Mouse (Mus musculus): Measurements from ENCODE around the gene Zan.

The Zan gene

DNA sequence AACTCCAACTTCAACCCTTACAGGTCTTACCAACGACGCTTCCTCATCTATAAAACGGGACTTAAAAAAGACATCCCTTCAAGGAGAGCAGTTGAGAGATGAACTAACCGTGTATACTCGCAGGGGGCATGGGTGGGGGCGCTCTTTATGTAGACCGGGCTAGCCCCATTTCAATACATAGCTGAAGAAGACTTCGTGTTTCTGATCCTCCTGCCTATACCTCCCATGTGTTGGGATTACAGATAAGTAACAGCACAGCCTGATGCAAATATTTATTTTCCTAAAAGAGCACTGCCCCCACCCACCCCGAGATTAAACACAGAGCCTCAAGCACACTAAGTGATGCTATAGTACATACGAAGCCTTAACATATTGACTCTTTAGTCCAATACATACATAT lies 142.5 kb downstream of the Zan start:
- DNase-seq (ENCODE audit: low read depth in 2 of 2, low spot score in 2 of 2), result no peak

DNA sequence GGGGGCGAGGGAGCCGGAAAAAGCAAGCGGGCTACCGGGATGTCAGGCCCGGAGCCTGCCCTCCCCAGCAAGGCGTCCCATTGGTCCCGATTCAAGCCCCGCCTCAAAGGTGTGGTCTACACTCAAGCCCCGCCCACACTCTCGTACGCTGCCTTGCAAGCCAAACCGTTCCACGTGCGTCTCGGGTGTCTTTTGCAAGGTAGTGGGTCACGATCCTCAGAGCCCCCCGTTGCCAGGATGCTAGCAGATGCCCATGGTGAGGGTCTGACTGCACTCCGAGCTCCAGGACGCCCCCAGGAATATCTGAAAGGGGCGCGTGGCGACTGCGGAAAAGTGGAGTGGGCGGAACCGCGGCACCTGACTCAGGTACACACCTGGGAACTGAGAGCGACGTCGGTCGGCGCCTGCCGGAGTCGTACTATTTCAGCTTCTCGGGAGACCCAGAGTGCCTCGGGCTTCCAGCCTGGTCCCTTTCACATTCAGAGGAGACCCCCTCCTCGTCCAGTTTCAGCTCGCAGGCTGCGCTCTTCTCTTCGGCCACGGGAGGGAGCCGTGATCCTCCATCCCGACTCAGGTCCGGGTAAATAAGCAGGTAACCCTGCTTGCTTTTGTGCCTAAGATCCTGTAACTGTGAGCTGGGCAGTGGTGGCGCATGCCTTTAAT lies 143.2 kb downstream of the Zan start, which contains the start of gene Slc12a9:
Gene Slc12a9, minus strand, starts transcription at position 86 of the 663 bp plus-strand sequence.
- DNase-seq (ENCODE audit: low read depth in 2 of 2, low spot score in 2 of 2), result peak; percentile 83 to 94

DNA sequence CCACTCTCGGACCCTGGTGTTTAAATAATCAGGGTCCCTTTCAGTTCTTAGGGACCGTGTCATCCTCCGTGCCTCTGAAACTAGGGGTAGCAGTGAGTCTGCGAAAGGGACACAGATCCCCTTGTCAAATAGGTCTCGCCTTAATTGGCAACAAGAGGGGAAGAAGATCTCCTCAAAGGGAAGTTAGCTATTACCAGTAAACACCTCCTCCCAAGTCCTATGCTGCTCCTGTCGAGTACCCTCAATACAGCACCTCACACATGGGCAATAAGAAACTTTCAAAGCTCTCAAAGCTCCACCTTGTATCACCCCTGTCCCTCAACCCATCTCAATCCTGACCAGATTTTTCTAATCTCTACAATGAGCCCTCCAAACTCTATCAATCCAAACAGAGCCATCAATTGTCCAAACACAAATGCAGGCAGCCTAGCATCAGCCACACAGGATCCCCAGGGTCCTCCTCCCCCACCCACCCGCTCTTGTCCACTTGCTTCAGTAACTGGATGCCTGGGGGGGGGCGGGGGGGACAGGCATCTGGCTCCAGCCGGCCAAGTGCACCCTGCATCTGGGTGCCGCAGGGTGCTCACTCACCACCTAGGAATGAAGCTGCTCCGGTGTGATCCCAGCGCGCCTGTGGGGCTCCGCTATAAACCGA lies 143.9 kb downstream of the Zan start:
- no peak for DNase-seq (ENCODE audit: low read depth in 2 of 2, low spot score in 2 of 2)

DNA sequence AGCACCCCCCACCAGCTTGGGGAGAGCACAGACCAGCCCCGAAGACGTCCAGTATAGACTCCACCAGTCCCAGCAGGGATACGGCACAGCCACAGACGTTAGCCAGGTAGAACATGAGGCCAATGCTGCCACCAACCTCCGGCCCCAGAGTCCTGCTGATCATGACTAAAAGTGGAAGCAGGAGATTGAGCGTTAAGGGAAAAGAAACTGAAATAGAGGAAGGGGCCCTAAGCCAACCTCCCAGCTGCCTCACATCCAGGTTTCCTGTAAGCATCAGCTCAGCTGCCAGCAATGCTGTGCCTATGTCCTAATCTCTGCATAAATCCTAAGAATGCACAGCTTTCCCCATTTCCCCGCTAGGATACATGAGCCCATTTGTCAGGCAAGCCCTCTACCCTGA lies 146.0 kb downstream of the Zan start:
- DNase-seq (ENCODE audit: low read depth in 2 of 2, low spot score in 2 of 2), result no peak

All from CD8-positive naive resting alpha-beta T cell, adult 2 months (primary cell).